Mouse (Mus musculus) retina, postnatal 1 day (tissue): ENCODE measurements around the gene Fam149b.

Experiments used
- DNase-seq: peaks from one replicate; pipeline ENCODE4 v3.0.0-alpha.2; 2012

Fam149b gene

GRCm38 (mm10) chr14:20392326-20392725 lies 44.4 kb downstream of the Fam149b start:
- DNase-seq: no peak

GRCm38 (mm10) chr14:20393205-20393913 lies 45.4 kb downstream of the Fam149b start, which contains the start of gene Mrps16:
TSS of gene Mrps16 (minus strand) at chr14:20393634.
- DNase-seq: peak; percentile 99

GRCm38 (mm10) chr14:20397220-20397619 lies 49.3 kb downstream of the Fam149b start:
- DNase-seq: no peak

- no peak for DNase-seq
These were observed 50.9 kb downstream of the Fam149b start for GRCm38 (mm10) chr14:20398864-20399263.

GRCm38 (mm10) chr14:20400071-20400470 lies 52.1 kb downstream of the Fam149b start:
- DNase-seq: peak; percentile 53

- DNase-seq: no peak
These were observed 74.3 kb downstream of the Fam149b start for GRCm38 (mm10) chr14:20422257-20422656.

- DNase-seq: no peak
These were observed 75.1 kb downstream of the Fam149b start for GRCm38 (mm10) chr14:20423046-20423445.

- no peak for DNase-seq
These were observed 80.6 kb downstream of the Fam149b start for GRCm38 (mm10) chr14:20428593-20428992.

GRCm38 (mm10) chr14:20429833-20430232 lies 81.9 kb downstream of the Fam149b start:
- DNase-seq: no peak

- DNase-seq: no peak
These were observed 83.8 kb downstream of the Fam149b start for GRCm38 (mm10) chr14:20431726-20432125.

- DNase-seq: peak; percentile 32
These were observed 84.5 kb downstream of the Fam149b start for GRCm38 (mm10) chr14:20432420-20432819.
